Mouse (Mus musculus) erythroblast, embryonic 14.5 days (primary cell): Measurements from ENCODE around the gene Palmd. TPM values are rescaled to one million over a fixed set of nuclear protein-coding genes. Genes with fewer than 3 reads are reported as not detected.

Experiments used
- H3K27me3 ChIP-seq: 2 replicates; pipeline ENCODE4 v1.6.1; 2012; ENCODE audit warnings: inconsistent platforms; ENCODE audit not compliant: control insufficient read depth
- H3K36me3 ChIP-seq: 2 replicates; pipeline ENCODE4 v1.6.1; 2012; ENCODE audit warnings: mild to moderate bottlenecking, inconsistent platforms; ENCODE audit not compliant: control insufficient read depth
- H3K4me1 ChIP-seq: 2 replicates; pipeline ENCODE4 v1.6.1; 2012; ENCODE audit warnings: inconsistent platforms; ENCODE audit not compliant: control insufficient read depth
- H3K4me3 ChIP-seq: replicated peaks from 2 replicates; pipeline ENCODE3; 2012; ENCODE audit warnings: moderate library complexity, mild to moderate bottlenecking, inconsistent platforms
- H3K9me3 ChIP-seq: 2 replicates; pipeline ENCODE4 v1.6.1; 2012; ENCODE audit warnings: low read length, inconsistent platforms, mixed read lengths; ENCODE audit not compliant: control insufficient read depth
- GATA1 ChIP-seq: IDR thresholded peaks from 2 replicates; pipeline ENCODE4 v1.6.1; 2012; ENCODE audit warnings: low read length, inconsistent platforms, mixed read lengths
- TAL1 ChIP-seq: IDR thresholded peaks from 3 replicates; pipeline ENCODE4 v1.6.1; 2012; ENCODE audit warnings: low read length, inconsistent platforms, mixed read lengths
- polyA plus RNA-seq: library from polyadenylated mRNA; stranded (reverse); fragments of >175 nt; gene quantifications from 2 replicates; pipeline ENCODE4 v1.2.3, GENCODE M21; 2012

Palmd gene
- polyA plus RNA-seq, result 0.01 TPM in 1 of 2 replicates, not detected in the other

DNA sequence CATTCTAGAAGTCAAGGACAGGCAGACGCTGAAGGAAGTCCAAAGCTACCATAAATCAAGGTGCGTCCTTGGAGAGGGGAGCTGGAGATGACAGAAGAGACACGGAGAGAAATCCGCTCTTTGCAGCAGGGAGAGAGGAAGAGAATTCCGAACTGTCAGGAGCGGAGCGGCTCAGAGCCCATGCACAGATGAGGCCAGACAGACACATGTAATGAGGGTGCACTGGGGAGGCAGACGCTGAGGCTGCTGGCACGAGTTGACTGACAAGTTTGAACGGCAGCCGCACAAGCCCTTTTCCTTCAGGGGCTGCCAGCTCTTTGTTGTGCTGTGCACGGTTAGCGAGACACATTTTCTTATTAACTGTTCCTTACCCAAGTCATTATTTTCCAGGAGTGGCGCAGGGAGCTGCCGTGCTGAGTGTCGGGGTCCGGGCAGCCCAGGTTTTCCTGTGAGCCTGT is at the start of gene Palmd:
TSS of gene Palmd (minus strand) at position 448 of the 458 bp plus-strand sequence.
- no peaks in the 10 kb centered on the region for H3K36me3 ChIP-seq
- H3K4me3 ChIP-seq, result peak within 1 kb of the TSS; percentile 38
- H3K27me3 ChIP-seq, result peaks cover 4% of the 10 kb centered on the region; the same call in 1 of the 2 replicates
- H3K4me1 ChIP-seq, result no peaks in the 10 kb centered on the region
- no peaks in the 10 kb centered on the region for H3K9me3 ChIP-seq
- TF ChIP-seq GATA1, result no peak
- no peak for TF ChIP-seq TAL1

DNA sequence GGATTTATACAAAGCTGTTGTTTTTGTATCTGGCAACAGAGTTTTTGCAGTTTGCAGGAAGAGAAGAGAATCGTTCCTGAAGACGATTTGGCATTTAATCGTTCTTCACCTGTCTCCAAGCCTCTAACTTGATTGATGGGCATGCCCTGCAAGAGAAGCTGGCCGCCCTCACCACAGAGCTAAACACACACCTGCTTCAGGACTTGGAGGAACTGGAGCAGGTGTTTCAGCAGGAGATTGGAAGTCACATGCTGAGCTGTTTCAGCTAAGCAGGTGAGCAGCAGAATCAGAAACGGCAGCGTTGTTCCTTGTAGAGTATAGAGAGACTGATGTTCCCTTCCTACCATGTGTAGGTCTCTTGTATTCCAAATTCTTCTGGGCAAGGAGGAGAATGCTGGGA is 41.4 kb upstream of the Palmd start:
- H3K4me1 ChIP-seq, result no peaks in the 10 kb centered on the region
- no peaks in the 10 kb centered on the region for H3K36me3 ChIP-seq
- TF ChIP-seq TAL1, result no peak
- TF ChIP-seq GATA1, result no peak
- no peaks in the 10 kb centered on the region for H3K27me3 ChIP-seq
- no peaks in the 10 kb centered on the region for H3K9me3 ChIP-seq
- no peak overlapping the region for H3K4me3 ChIP-seq

DNA sequence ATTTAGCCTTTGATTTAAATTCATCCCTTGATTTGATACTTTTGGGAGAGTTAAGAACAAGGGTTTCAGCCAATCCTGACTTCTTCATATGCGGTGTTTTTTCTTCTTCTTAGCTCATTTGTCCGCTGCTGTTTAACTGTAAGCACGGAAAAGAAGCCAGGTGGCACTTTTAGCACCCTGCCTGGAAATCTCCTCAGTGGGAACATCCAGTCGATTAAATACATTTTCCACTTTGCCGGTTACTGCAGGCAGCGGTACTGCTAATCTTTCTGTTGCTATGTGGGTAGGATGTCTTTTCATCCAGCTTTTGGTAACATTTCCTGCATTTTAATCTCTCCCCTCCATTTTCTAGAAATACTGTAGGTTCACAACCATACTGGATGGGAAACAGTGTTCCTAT is 38.6 kb upstream of the Palmd start:
- no peaks in the 10 kb centered on the region for H3K36me3 ChIP-seq
- no peaks in the 10 kb centered on the region for H3K9me3 ChIP-seq
- no peaks in the 10 kb centered on the region for H3K4me1 ChIP-seq
- TF ChIP-seq TAL1, result no peak
- no peak for TF ChIP-seq GATA1
- no peaks in the 10 kb centered on the region for H3K27me3 ChIP-seq
- no peak overlapping the region for H3K4me3 ChIP-seq

DNA sequence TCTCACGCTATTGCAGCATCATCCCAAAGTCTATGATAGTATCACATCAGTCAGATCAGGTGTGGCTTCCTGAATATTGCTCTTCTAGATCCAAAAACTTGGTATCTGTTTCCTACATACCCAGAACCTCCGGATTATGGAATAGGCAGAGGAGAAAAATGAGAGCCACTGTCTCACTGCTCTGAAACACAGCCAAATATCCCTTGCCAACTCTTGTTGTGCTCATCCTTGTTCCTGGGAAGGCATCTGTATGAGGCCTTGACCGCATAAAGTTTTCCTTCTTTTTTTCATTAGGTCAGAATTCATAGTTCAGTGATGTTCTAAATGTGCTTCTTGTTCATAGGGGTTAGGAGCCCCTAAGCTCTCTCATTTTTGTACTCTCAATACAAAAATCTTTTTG is 37.8 kb upstream of the Palmd start:
- H3K36me3 ChIP-seq, result no peaks in the 10 kb centered on the region
- H3K4me1 ChIP-seq, result no peaks in the 10 kb centered on the region
- no peaks in the 10 kb centered on the region for H3K27me3 ChIP-seq
- H3K4me3 ChIP-seq, result no peak overlapping the region
- TF ChIP-seq TAL1, result no peak
- no peak for TF ChIP-seq GATA1
- H3K9me3 ChIP-seq, result no peaks in the 10 kb centered on the region

DNA sequence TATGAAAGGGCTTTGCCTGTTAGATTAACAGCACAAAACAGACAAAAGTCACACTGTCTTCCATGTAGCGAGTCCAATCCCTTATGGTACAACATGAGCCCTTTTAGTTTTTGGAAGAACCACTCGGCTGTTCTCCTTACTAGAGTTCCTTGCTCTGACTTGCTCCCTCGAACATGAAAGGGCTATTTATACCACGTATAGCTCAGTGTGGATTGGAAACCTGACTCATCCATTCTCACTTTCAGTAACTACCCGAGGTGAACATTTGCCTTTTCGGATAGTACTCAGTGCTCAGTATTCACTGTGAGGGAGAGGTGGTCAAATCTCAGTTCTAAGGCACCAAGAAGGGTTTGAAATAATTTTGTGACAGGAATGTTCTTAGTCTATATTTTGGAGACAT is 34.6 kb upstream of the Palmd start:
- no peaks in the 10 kb centered on the region for H3K27me3 ChIP-seq
- H3K9me3 ChIP-seq, result no peaks in the 10 kb centered on the region
- no peak overlapping the region for H3K4me3 ChIP-seq
- no peaks in the 10 kb centered on the region for H3K4me1 ChIP-seq
- H3K36me3 ChIP-seq, result no peaks in the 10 kb centered on the region
- TF ChIP-seq TAL1 (no peak), GATA1 (no peak)

DNA sequence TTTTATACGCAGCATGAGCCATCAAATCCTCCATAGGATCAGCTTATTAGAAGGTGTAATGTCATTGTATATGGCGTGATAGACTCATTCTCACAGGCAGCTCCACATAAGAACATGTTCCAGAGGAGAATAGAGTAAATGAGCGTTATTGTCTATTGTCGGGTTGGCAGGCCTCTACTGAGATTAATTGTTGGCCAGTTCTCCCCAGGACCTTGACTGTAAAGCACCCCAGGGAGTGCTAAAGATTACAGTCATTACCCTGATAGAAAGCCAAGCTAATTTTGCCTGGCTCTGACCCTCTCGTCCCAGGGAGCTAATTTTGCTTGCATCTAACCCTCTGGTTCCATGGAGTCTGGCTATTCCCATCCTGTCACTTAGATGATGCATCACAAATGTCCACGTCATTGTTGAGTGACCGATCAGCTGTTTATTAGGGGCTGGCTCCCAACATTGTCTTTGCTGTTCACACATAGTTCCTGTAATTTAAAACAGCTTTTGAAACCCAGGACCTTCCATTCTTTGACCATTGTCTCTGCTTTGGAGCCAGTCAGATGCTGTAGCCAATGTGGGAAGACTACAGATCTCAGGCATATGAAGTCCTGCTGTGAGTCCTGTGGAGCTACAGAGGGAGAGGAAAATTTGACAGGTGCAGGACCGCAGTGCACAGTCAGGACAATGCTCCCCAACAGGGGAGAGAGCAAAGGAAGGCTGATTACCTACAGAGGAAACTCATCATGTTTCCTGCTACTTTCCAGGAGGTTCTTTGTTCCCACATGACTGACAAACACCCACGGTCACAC is 33.1 kb upstream of the Palmd start:
- no peaks in the 10 kb centered on the region for H3K27me3 ChIP-seq
- H3K4me3 ChIP-seq, result no peak overlapping the region
- H3K9me3 ChIP-seq, result no peaks in the 10 kb centered on the region
- TF ChIP-seq TAL1 (no peak), GATA1 (no peak)
- H3K4me1 ChIP-seq, result no peaks in the 10 kb centered on the region
- no peaks in the 10 kb centered on the region for H3K36me3 ChIP-seq

DNA sequence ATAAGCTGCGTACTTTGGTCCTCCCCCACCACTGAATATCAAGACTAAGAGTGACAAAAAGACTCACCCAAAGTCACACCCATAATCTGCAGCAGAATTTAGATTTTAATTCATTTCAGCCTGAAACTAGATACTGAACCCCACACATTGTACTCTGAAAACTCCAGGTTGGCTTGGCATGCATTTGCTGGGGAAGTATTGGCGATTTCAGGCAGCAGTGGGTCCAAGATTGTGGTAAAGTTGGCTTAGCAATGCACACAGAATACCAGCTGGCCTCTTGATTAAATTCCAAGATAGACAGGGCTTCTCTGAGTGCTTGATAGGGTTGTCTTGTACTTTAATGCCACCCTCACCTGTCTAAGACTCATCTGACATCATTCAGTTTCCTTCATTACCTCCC is 24.2 kb upstream of the Palmd start:
- no peaks in the 10 kb centered on the region for H3K36me3 ChIP-seq
- H3K4me3 ChIP-seq, result no peak overlapping the region
- no peaks in the 10 kb centered on the region for H3K4me1 ChIP-seq
- TF ChIP-seq TAL1 (no peak), GATA1 (no peak)
- H3K9me3 ChIP-seq, result no peaks in the 10 kb centered on the region
- no peaks in the 10 kb centered on the region for H3K27me3 ChIP-seq

DNA sequence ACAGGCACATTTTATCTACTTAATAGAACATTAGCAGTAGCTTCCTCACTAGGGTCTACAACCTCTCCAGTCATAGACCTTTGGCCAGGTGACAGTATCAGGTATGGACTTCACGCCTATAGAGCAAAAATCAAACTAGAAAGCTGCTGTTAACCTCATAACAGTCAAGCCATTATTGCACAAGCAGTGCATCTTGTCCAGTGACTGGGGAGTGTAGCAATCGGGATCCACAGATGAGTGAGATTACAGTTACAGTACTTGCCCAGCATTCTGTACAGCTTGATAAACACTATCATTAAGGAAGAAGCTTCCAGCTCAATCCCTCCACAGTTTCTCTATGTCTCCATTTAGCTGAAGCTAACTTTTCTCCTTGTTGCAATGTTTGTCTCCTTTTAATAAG is 22.4 kb upstream of the Palmd start:
- no peaks in the 10 kb centered on the region for H3K9me3 ChIP-seq

DNA sequence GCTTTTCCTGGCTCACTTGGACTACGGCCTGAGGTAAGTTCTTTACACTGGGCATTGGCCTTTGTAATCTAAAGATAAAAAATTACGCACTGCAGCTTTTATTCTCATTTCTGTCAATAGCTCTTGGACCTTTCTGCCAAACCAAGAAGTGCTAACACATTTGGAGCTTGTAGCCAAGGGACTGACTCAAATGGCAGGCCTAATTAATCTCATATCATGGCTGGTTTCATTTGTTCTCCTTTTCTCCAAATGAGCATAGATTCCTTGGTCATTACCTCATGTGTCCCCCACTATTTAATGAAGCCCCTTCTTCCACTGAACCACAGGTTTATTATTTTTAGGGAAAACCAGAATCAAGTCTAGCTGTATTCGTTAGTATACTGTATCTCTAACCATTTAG is 19.4 kb upstream of the Palmd start:
- H3K36me3 ChIP-seq, result no peaks in the 10 kb centered on the region
- H3K4me3 ChIP-seq, result no peak overlapping the region
- no peaks in the 10 kb centered on the region for H3K9me3 ChIP-seq
- TF ChIP-seq GATA1, result no peak
- TF ChIP-seq TAL1, result no peak
- no peaks in the 10 kb centered on the region for H3K27me3 ChIP-seq
- H3K4me1 ChIP-seq, result no peaks in the 10 kb centered on the region

More for the DNA sequence above, 22.4 kb upstream of the Palmd start:
- H3K36me3 ChIP-seq, result no peaks in the 10 kb centered on the region
- TF ChIP-seq TAL1 (no peak), GATA1 (no peak)
- H3K4me3 ChIP-seq, result no peak overlapping the region
- H3K4me1 ChIP-seq, result no peaks in the 10 kb centered on the region
- H3K27me3 ChIP-seq, result no peaks in the 10 kb centered on the region

DNA sequence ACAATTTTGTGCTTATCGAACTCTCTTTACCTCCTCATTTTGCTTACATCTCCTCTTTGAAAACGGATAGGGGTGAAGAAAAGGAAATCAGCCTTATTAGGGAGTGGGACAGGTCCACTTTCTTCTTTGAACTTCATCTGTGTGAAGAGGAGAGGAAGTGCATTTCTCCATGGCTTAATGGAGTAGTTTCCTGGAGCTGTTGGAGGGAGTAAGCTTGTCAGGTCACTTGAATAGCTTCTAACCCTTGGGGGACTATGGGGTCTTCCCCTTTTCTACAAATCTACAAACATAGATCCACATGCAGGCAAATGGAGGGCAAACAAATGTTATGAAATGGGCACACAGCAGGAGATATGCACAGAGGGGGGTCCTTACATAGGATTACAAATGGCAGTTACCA is 17.7 kb upstream of the Palmd start:
- Histone ChIP-seq H3K4me1 (no peaks in the 10 kb centered on the region), H3K36me3 (no peaks in the 10 kb centered on the region), H3K27me3 (no peaks in the 10 kb centered on the region), H3K9me3 (no peaks in the 10 kb centered on the region), H3K4me3 (no peak overlapping the region)
- TF ChIP-seq GATA1 (no peak), TAL1 (no peak)
